Mouse (Mus musculus) brain, embryonic 14.5 days (tissue): ENCODE results near the gene Helt.

ENCODE experiments used
- CTCF ChIP-seq: fragments of 200-500 bp; IDR thresholded peaks from 2 replicates; pipeline ENCODE4 v1.5.1; 2012; ENCODE audit warnings: inconsistent platforms, mild to moderate bottlenecking, moderate library complexity, borderline replicate concordance; ENCODE audit not compliant: insufficient read depth, insufficient read length; ENCODE audit errors: extremely low read depth
- POLR2A ChIP-seq: fragments of 200-500 bp; IDR thresholded peaks from 2 replicates; pipeline ENCODE4 v1.6.1; 2012; ENCODE audit warnings: mild to moderate bottlenecking, inconsistent platforms, borderline replicate concordance; ENCODE audit not compliant: poor library complexity, insufficient read depth, insufficient read length, severe bottlenecking; ENCODE audit errors: extremely low read depth

- TF ChIP-seq CTCF, result no peak
- TF ChIP-seq POLR2A, result no peak
These were observed 38.1 kb upstream of the Helt start for GRCm38 (mm10) chr8:46332389-46333061.
